In the genomic region with DNA sequence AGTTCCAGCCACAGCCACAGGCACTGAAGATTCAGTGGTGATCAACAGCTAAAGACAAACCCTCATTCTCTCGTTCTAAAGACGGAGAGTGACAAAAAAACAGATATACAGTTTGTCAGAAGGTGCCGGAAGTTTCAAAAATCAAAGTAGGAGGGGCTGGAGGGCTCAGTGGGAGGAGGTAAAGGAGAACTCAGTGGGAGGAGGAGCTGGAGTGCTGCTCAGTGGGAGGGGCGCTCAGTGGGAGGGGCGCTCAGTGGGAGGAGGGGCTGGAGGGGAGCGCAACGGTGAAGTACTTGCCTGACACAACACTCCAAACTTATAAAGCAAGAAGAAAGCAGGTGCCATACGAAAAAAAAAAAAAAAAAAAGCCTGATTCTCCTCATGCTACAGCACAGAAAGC, we compare ENCODE assay signal across 15 mouse cellular contexts. TPM values are rescaled to one million over a fixed set of nuclear protein-coding genes. Genes with fewer than 3 reads are reported as not detected.
DNase-seq lines count a peak whose midpoint lies in the region; ATAC-seq and TF ChIP-seq lines count a peak whose summit lies in the region.
"Had no signal": no experiment of that assay in that cellular context is flagged by ENCODE, and none has a peak within 500 bp of the region (broad histone marks: within the 10 kb centered on the region; RNA-seq: fewer than 3 reads in every experiment).

No protein-coding gene starts in this region.

- ATAC-seq in granulocyte monocyte progenitor cell, adult 5-6 weeks (replicated peaks; ENCODE audit: poor library complexity, severe bottlenecking) = peak; percentile 98
- ATAC-seq: inflammation-experienced regulatory T-cells, adult 6 months; Patski had no signal

- no peak for TF ChIP-seq CTCF in layer of hippocampus, adult 2 months (conservative IDR thresholded peaks at IDR 0.05)

- no peak overlapping the region for H3K4me3 ChIP-seq in layer of hippocampus, adult 2 months
- H3K4me3 ChIP-seq: erythroblast, embryonic 14.5 days; heart, adult 2 months; limb, embryonic 12.5 days had no signal

- peak overlapping the region; percentile 83; the same call in 1 of the 2 replicates for H3K27ac ChIP-seq in layer of hippocampus, adult 2 months
- H3K27ac ChIP-seq: heart, adult 2 months; limb, embryonic 12.5 days had no signal

- DNase-seq in layer of hippocampus, adult 2 months (ENCODE audit: low spot score in 2 of 2) = no peak
- no peak for DNase-seq in layer of hippocampus, adult 8-10 months (ENCODE audit: low spot score in 2 of 2)
- DNase-seq in lung, postnatal 4 days = peak; percentile 76 to 81
- peak; percentile 82 for DNase-seq in thymus, postnatal 4 days
- no peak for DNase-seq in frontal cortex, postnatal 25 days (ENCODE audit: low spot score in 2 of 2)
- DNase-seq in ovary, postnatal 10 days (ENCODE audit: low spot score) = no peak
- no peak for DNase-seq in embryo, embryonic 11 days
- DNase-seq: cerebellum, adult 9-10 months; retina, postnatal 1 day had no signal

RNA-seq across cellular contexts. Expression of gene 2010300C02Rik, which starts 28.7 kb away (rescaled TPM):
- total RNA-seq in layer of hippocampus, adult 2 months (2021) = 100 to 1,000 TPM; 399 to 415 TPM
- total RNA-seq in layer of hippocampus, adult 8-10 months (2022) = 100 to 1,000 TPM; 319 to 384 (median 333) TPM
- total RNA-seq in granulocyte monocyte progenitor cell, adult 5-6 weeks (2014; fragmentation: Nextera tagmentation) = not detected in 2 replicates
- 0.13 TPM in 1 of 2 replicates, not detected in the other for total RNA-seq in granulocyte monocyte progenitor cell, adult 5-6 weeks (2017)

Comparison
In these comparisons a context has a peak if more than half of its experiments do, and no peak if none do; other contexts are left out.
1. DNase-seq: peak in lung, postnatal 4 days (2 of 2) and thymus, postnatal 4 days (single experiment); none in layer of hippocampus, adult 2 months (0 of 2), layer of hippocampus, adult 8-10 months (0 of 2), frontal cortex, postnatal 25 days (0 of 2), ovary, postnatal 10 days (single experiment) and embryo, embryonic 11 days (single experiment).
2. RNA of gene 2010300C02Rik, which starts 28.7 kb away (total RNA-seq): 399 to 415 TPM in layer of hippocampus, adult 2 months and 319 to 384 TPM in layer of hippocampus, adult 8-10 months; 0.13 TPM in granulocyte monocyte progenitor cell, adult 5-6 weeks; every median in the first group is over 100 times any median in the second.